Mouse (Mus musculus) lung, postnatal 0 days (tissue): ENCODE results near the gene Creb3l4.

ENCODE experiments used
- CTCF ChIP-seq: IDR thresholded peaks from 2 replicates; pipeline ENCODE4 v1.5.1; 2016; ENCODE audit warnings: antibody characterized with exemption, mild to moderate bottlenecking
- EP300 ChIP-seq: IDR thresholded peaks from 2 replicates; pipeline ENCODE4 v1.6.1; 2016; ENCODE audit warnings: antibody characterized with exemption, mild to moderate bottlenecking, control low read depth

- TF ChIP-seq CTCF: no peak
- no peak for TF ChIP-seq EP300
Observed at GRCm38 (mm10) chr3:90277793-90278192, 34.5 kb upstream of the Creb3l4 start.
